Mouse (Mus musculus) testis, adult 2 months (tissue): ENCODE measurements around the gene Oaz1. TPM values are rescaled to one million over a fixed set of nuclear protein-coding genes. Genes with fewer than 3 reads are reported as not detected.
"Not testable (repeated sequence)": the region's sequence is repeated elsewhere in the genome, so short reads cannot be mapped to it uniquely, and the experiment has no call there.

Experiments used
- H3K27ac ChIP-seq: fragments of 200-500 bp; 2 replicates; pipeline ENCODE4 v1.5.1; 2012; ENCODE audit warnings: low read depth, low read length; ENCODE audit not compliant: control insufficient read depth, insufficient read depth
- H3K27me3 ChIP-seq: fragments of 200-500 bp; 2 replicates; pipeline ENCODE4 v1.6.1; 2012; ENCODE audit warnings: mild to moderate bottlenecking, low read length, moderate library complexity; ENCODE audit not compliant: control insufficient read depth, insufficient read depth
- H3K36me3 ChIP-seq: fragments of 200-500 bp; 2 replicates; pipeline ENCODE4 v1.6.1; 2012; ENCODE audit warnings: mild to moderate bottlenecking, low read length; ENCODE audit not compliant: control insufficient read depth, insufficient read depth
- H3K4me1 ChIP-seq: fragments of 200-500 bp; 2 replicates; pipeline ENCODE4 v1.6.1; 2012; ENCODE audit warnings: low read length; ENCODE audit not compliant: control insufficient read depth, insufficient read depth
- H3K4me3 ChIP-seq: fragments of 200-500 bp; 2 replicates; pipeline ENCODE4 v1.5.1; 2012; ENCODE audit warnings: low read depth, mild to moderate bottlenecking, low read length, moderate library complexity, mixed read lengths; ENCODE audit not compliant: control insufficient read depth
- CTCF ChIP-seq: fragments of 200-500 bp; IDR thresholded peaks from 2 replicates; pipeline ENCODE4 v1.5.1; 2012; ENCODE audit warnings: low read depth, mild to moderate bottlenecking, inconsistent platforms, low read length, moderate library complexity; ENCODE audit not compliant: control insufficient read depth, insufficient read depth, insufficient replicate concordance
- POLR2A ChIP-seq: fragments of 200-500 bp; IDR thresholded peaks from 2 replicates; pipeline ENCODE4 v1.6.1; 2012; ENCODE audit warnings: low read depth, mild to moderate bottlenecking, inconsistent platforms, low read length, moderate library complexity; ENCODE audit not compliant: control insufficient read depth
- polyA plus RNA-seq: library from polyadenylated mRNA; depleted of rRNA; stranded (reverse); fragments of >200 nt; gene quantifications from 2 replicates; pipeline ENCODE4 v1.2.3, GENCODE M21; 2012

Gene Oaz1
- polyA plus RNA-seq, 1 experiment, result 275 TPM

GRCm38 (mm10) chr10:80824827-80825226, 1.6 kb upstream of the Oaz1 start:
- no peak for TF ChIP-seq POLR2A
- TF ChIP-seq CTCF, result no peak
- peaks cover 8% of the 10 kb centered on the region for H3K4me1 ChIP-seq
- H3K36me3 ChIP-seq, result no peaks in the 10 kb centered on the region
- H3K4me3 ChIP-seq, result peak overlapping the region; percentile 61
- H3K27ac ChIP-seq, result peak overlapping the region; percentile 51
- H3K27me3 ChIP-seq, result no peaks in the 10 kb centered on the region

- Histone ChIP-seq H3K27me3 (no peaks in the 10 kb centered on the region), H3K4me3 (peak overlapping the region; percentile 88), H3K27ac (peak overlapping the region; percentile 68), H3K36me3 (no peaks in the 10 kb centered on the region), H3K4me1 (peaks cover 15% of the 10 kb centered on the region)
- TF ChIP-seq CTCF, result no peak
- TF ChIP-seq POLR2A, result no peak
Observed at GRCm38 (mm10) chr10:80827063-80827869, 810 bp downstream of the Oaz1 start.

- peaks cover 15% of the 10 kb centered on the region for H3K4me1 ChIP-seq
- H3K36me3 ChIP-seq, result no peaks in the 10 kb centered on the region
- TF ChIP-seq CTCF (no peak), POLR2A (peak; percentile 11; the same call in 1 of the 2 replicates)
- no peaks in the 10 kb centered on the region for H3K27me3 ChIP-seq
- peak overlapping the region; percentile 68; the same call in 1 of the 2 replicates for H3K27ac ChIP-seq
- H3K4me3 ChIP-seq, result peak overlapping the region; percentile 88
Observed at GRCm38 (mm10) chr10:80827870-80828420, 1.5 kb downstream of the Oaz1 start.

- peak overlapping the region; percentile 88 for H3K4me3 ChIP-seq
- not testable (repeated sequence) for H3K36me3 ChIP-seq, H3K27ac ChIP-seq, H3K27me3 ChIP-seq
- peaks cover 15% of the 10 kb centered on the region for H3K4me1 ChIP-seq
Observed at GRCm38 (mm10) chr10:80828587-80828986, 2.1 kb downstream of the Oaz1 start.

GRCm38 (mm10) chr10:80829359-80830278, 3.2 kb downstream of the Oaz1 start:
- Histone ChIP-seq H3K4me1 (peaks cover 16% of the 10 kb centered on the region), H3K27ac (no peak overlapping the region), H3K4me3 (no peak overlapping the region), H3K27me3 (no peaks in the 10 kb centered on the region), H3K36me3 (no peaks in the 10 kb centered on the region)
- TF ChIP-seq POLR2A, result no peak
- no peak for TF ChIP-seq CTCF

- no peak for TF ChIP-seq CTCF
- TF ChIP-seq POLR2A, result no peak
- H3K4me3 ChIP-seq, result no peak overlapping the region
- H3K36me3 ChIP-seq, result no peaks in the 10 kb centered on the region
- peaks cover 26% of the 10 kb centered on the region for H3K4me1 ChIP-seq
- H3K27ac ChIP-seq, result no peak overlapping the region
- H3K27me3 ChIP-seq, result no peaks in the 10 kb centered on the region
Observed at GRCm38 (mm10) chr10:80831136-80831535, 4.7 kb downstream of the Oaz1 start.

- TF ChIP-seq POLR2A (no peak), CTCF (no peak)
- no peaks in the 10 kb centered on the region for H3K36me3 ChIP-seq
- H3K4me3 ChIP-seq, result no peak overlapping the region
- peaks cover 31% of the 10 kb centered on the region for H3K4me1 ChIP-seq
- no peaks in the 10 kb centered on the region for H3K27me3 ChIP-seq
- H3K27ac ChIP-seq, result no peak overlapping the region
Observed at GRCm38 (mm10) chr10:80832818-80833217, 6.4 kb downstream of the Oaz1 start.
